Mouse (Mus musculus) C2C12 (cell line): ENCODE results near the gene Pde7b.

Experiments used
- CEBPB ChIP-seq: IDR thresholded peaks from one replicate; pipeline ENCODE4 v1.6.1; 2011; ENCODE audit warnings: low read depth, mild to moderate bottlenecking, control low read depth, moderate library complexity
- CTCF ChIP-seq: IDR thresholded peaks from one replicate; pipeline ENCODE4 v1.5.1; 2011; ENCODE audit not compliant: control insufficient read depth, insufficient read depth, insufficient read length
- FOSL1 ChIP-seq: IDR thresholded peaks from one replicate; pipeline ENCODE4 v1.8.0; 2011; ENCODE audit warnings: mild to moderate bottlenecking, low read length; ENCODE audit not compliant: poor library complexity, insufficient read depth, severe bottlenecking
- MAX ChIP-seq: IDR thresholded peaks from one replicate; pipeline ENCODE4 v1.6.1; 2011; ENCODE audit warnings: mild to moderate bottlenecking, control low read depth
- MYOD1 ChIP-seq: IDR thresholded peaks from one replicate; pipeline ENCODE4 v1.6.1; 2011; ENCODE audit warnings: low read depth; ENCODE audit not compliant: control insufficient read depth, insufficient read length
- MYOG ChIP-seq: IDR thresholded peaks from one replicate; pipeline ENCODE4 v1.6.1; 2011; ENCODE audit not compliant: control insufficient read depth, insufficient read length; ENCODE audit errors: extremely low read depth
- USF1 ChIP-seq: IDR thresholded peaks from one replicate; pipeline ENCODE4 v1.6.1; 2011; ENCODE audit warnings: low read depth, mild to moderate bottlenecking, control low read depth, moderate library complexity

- TF ChIP-seq CTCF (no peak), MYOD1 (no peak), MAX (no peak), USF1 (no peak), FOSL1 (no peak), CEBPB (no peak), MYOG (no peak)
These were observed 70.7 kb downstream of the Pde7b start for GRCm38 (mm10) chr10:20654187-20654586.
